Mouse (Mus musculus): ENCODE measurements at regions not wholly inside any gene's neighbourhood (a gene's known extent, or its start where the extent isn't known, plus 50 kb on each side); places are given as distances from the start of the nearest gene placed in this dataset.

DNA sequence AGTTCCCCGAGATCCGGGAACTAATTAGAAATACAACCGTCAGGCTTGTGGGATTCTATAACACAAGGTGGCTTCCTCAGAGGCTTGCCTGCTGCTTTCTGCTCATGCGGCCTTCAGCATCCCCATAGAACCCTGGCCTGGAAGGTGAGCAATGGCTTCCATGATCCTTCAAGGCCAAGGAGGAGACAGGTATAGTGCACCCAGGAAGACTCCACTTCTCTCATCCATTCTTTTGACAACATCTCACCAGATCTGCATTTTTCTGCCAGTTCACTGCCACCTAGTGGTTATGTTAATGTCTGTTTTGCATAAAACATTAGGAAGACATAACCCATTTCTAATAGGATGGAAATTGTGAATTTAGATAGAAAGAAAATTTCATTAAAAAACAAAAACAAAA, 107.2 kb upstream of the L3mbtl4 start:
- no peak for DNase-seq (ENCODE audit: extremely low read depth, low read depth, low spot score)
- Histone ChIP-seq H3K9ac (ENCODE audit: low read depth, low read length) (no peak overlapping the region), H3K27me3 (ENCODE audit: control insufficient read depth, insufficient read depth, low read length) (no peaks in the 10 kb centered on the region), H3K79me2 (ENCODE audit: control insufficient read depth, insufficient read depth, low read length) (no peaks in the 10 kb centered on the region), H3K27ac (replicated peaks; ENCODE audit: insufficient read depth, low read depth, low read length) (no peak overlapping the region), H3K36me3 (ENCODE audit: control insufficient read depth, insufficient read depth, low read length) (no peaks in the 10 kb centered on the region), H3K4me3 (ENCODE audit: insufficient read depth, low read depth, low read length) (no peak overlapping the region), H3K4me1 (ENCODE audit: control insufficient read depth, insufficient read depth, low read length) (no peaks in the 10 kb centered on the region)
- WGBS = 77% methylated on average over 4 of the region's 4 CpGs
- no peak for TF ChIP-seq POLR2A (IDR thresholded peaks at IDR 0.05; ENCODE audit: extremely low read depth, insufficient read depth, low read length)
- TF ChIP-seq CTCF (IDR thresholded peaks at IDR 0.05; ENCODE audit: low read depth, low read length) = 0 out of 2 replicates have a peak, but pooled peaks have one; percentile 5

GRCm38 (mm10) chr17:68172838-68173237, 100.8 kb upstream of the L3mbtl4 start:
- no peak overlapping the region for H3K9ac ChIP-seq (ENCODE audit: low read depth, low read length)
- no peak overlapping the region for H3K27ac ChIP-seq (replicated peaks; ENCODE audit: insufficient read depth, low read depth, low read length)
- no peaks in the 10 kb centered on the region for H3K36me3 ChIP-seq (ENCODE audit: control insufficient read depth, insufficient read depth, low read length)
- TF ChIP-seq CTCF (IDR thresholded peaks at IDR 0.05; ENCODE audit: low read depth, low read length) (no peak), POLR2A (IDR thresholded peaks at IDR 0.05; ENCODE audit: extremely low read depth, insufficient read depth, low read length) (no peak)
- H3K4me1 ChIP-seq (ENCODE audit: control insufficient read depth, insufficient read depth, low read length) = no peaks in the 10 kb centered on the region
- no peaks in the 10 kb centered on the region for H3K27me3 ChIP-seq (ENCODE audit: control insufficient read depth, insufficient read depth, low read length)
- WGBS = 78% methylated on average over 7 of the region's 7 CpGs
- H3K79me2 ChIP-seq (ENCODE audit: control insufficient read depth, insufficient read depth, low read length) = no peaks in the 10 kb centered on the region
- no peak for DNase-seq (ENCODE audit: extremely low read depth, low read depth, low spot score)
- no peak overlapping the region for H3K4me3 ChIP-seq (ENCODE audit: insufficient read depth, low read depth, low read length)

- Histone ChIP-seq H3K9ac (ENCODE audit: low read depth, low read length) (no peak overlapping the region), H3K27me3 (ENCODE audit: control insufficient read depth, insufficient read depth, low read length) (no peaks in the 10 kb centered on the region), H3K27ac (replicated peaks; ENCODE audit: insufficient read depth, low read depth, low read length) (no peak overlapping the region), H3K36me3 (ENCODE audit: control insufficient read depth, insufficient read depth, low read length) (no peaks in the 10 kb centered on the region), H3K4me3 (ENCODE audit: insufficient read depth, low read depth, low read length) (no peak overlapping the region), H3K79me2 (ENCODE audit: control insufficient read depth, insufficient read depth, low read length) (no peaks in the 10 kb centered on the region), H3K4me1 (ENCODE audit: control insufficient read depth, insufficient read depth, low read length) (no peaks in the 10 kb centered on the region)
- DNase-seq (ENCODE audit: extremely low read depth, low read depth, low spot score) = peak; percentile 44
- TF ChIP-seq POLR2A (IDR thresholded peaks at IDR 0.05; ENCODE audit: extremely low read depth, insufficient read depth, low read length) (no peak), CTCF (IDR thresholded peaks at IDR 0.05; ENCODE audit: low read depth, low read length) (peak; percentile 52)
- WGBS = 55% methylated on average over 9 of the region's 9 CpGs
Measured at GRCm38 (mm10) chr17:68176611-68177165, 96.9 kb upstream of the L3mbtl4 start.

DNA sequence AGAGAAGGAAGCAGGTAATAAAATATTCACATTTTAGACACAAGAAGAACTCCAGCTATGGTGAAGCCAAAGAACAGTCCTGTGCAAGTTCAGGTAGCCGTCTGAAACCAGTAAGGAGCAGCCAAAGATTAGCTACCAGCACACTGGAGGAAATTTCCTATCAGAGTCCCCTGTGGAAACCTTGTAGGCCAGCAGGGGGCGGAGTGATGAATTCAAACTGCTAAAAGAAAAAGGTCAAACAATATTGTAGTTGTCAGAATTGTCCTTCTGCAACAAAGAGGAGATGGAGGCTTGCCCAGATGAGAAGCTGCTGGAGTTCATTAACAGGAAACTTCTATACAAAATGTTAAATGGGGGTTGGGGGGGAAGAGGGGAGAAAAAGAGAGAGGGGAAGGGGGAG, 95.8 kb upstream of the L3mbtl4 start:
- no peaks in the 10 kb centered on the region for H3K27me3 ChIP-seq (ENCODE audit: control insufficient read depth, insufficient read depth, low read length)
- no peak overlapping the region for H3K27ac ChIP-seq (replicated peaks; ENCODE audit: insufficient read depth, low read depth, low read length)
- H3K36me3 ChIP-seq (ENCODE audit: control insufficient read depth, insufficient read depth, low read length) = no peaks in the 10 kb centered on the region
- WGBS = 18% methylated on average over 2 of the region's 2 CpGs
- no peak overlapping the region for H3K9ac ChIP-seq (ENCODE audit: low read depth, low read length)
- peak; percentile 28; the same call in 1 of the 2 replicates for TF ChIP-seq CTCF (IDR thresholded peaks at IDR 0.05; ENCODE audit: low read depth, low read length)
- no peak for TF ChIP-seq POLR2A (IDR thresholded peaks at IDR 0.05; ENCODE audit: extremely low read depth, insufficient read depth, low read length)
- H3K4me1 ChIP-seq (ENCODE audit: control insufficient read depth, insufficient read depth, low read length) = no peaks in the 10 kb centered on the region
- no peaks in the 10 kb centered on the region for H3K79me2 ChIP-seq (ENCODE audit: control insufficient read depth, insufficient read depth, low read length)
- H3K4me3 ChIP-seq (ENCODE audit: insufficient read depth, low read depth, low read length) = no peak overlapping the region
- DNase-seq (ENCODE audit: extremely low read depth, low read depth, low spot score) = peak; percentile 6

- no peak for TF ChIP-seq CTCF (IDR thresholded peaks at IDR 0.05; ENCODE audit: low read depth, low read length)
- no peak for TF ChIP-seq POLR2A (IDR thresholded peaks at IDR 0.05; ENCODE audit: extremely low read depth, insufficient read depth, low read length)
- H3K4me1 ChIP-seq (ENCODE audit: control insufficient read depth, insufficient read depth, low read length) = no peaks in the 10 kb centered on the region
- peak; percentile 8 for DNase-seq (ENCODE audit: extremely low read depth, low read depth, low spot score)
Measured at GRCm38 (mm10) chr17:68185385-68185784, 88.2 kb upstream of the L3mbtl4 start.

GRCm38 (mm10) chr17:68189888-68190287, 83.7 kb upstream of the L3mbtl4 start:
- Histone ChIP-seq H3K79me2 (ENCODE audit: control insufficient read depth, insufficient read depth, low read length) (no peaks in the 10 kb centered on the region), H3K4me3 (ENCODE audit: insufficient read depth, low read depth, low read length) (no peak overlapping the region), H3K36me3 (ENCODE audit: control insufficient read depth, insufficient read depth, low read length) (no peaks in the 10 kb centered on the region), H3K27me3 (ENCODE audit: control insufficient read depth, insufficient read depth, low read length) (no peaks in the 10 kb centered on the region), H3K27ac (replicated peaks; ENCODE audit: insufficient read depth, low read depth, low read length) (no peak overlapping the region), H3K4me1 (ENCODE audit: control insufficient read depth, insufficient read depth, low read length) (no peaks in the 10 kb centered on the region), H3K9ac (ENCODE audit: low read depth, low read length) (no peak overlapping the region)
- TF ChIP-seq POLR2A (IDR thresholded peaks at IDR 0.05; ENCODE audit: extremely low read depth, insufficient read depth, low read length) (no peak), CTCF (IDR thresholded peaks at IDR 0.05; ENCODE audit: low read depth, low read length) (no peak)
- DNase-seq (ENCODE audit: extremely low read depth, low read depth, low spot score) = no peak
- WGBS = 83% methylated on average over 4 of the region's 4 CpGs

More at GRCm38 (mm10) chr17:68185385-68185784, 88.2 kb upstream of the L3mbtl4 start:
- Histone ChIP-seq H3K79me2 (ENCODE audit: control insufficient read depth, insufficient read depth, low read length) (no peaks in the 10 kb centered on the region), H3K36me3 (ENCODE audit: control insufficient read depth, insufficient read depth, low read length) (no peaks in the 10 kb centered on the region), H3K27ac (replicated peaks; ENCODE audit: insufficient read depth, low read depth, low read length) (no peak overlapping the region), H3K27me3 (ENCODE audit: control insufficient read depth, insufficient read depth, low read length) (no peaks in the 10 kb centered on the region), H3K9ac (ENCODE audit: low read depth, low read length) (no peak overlapping the region), H3K4me3 (ENCODE audit: insufficient read depth, low read depth, low read length) (no peak overlapping the region)
- 54% methylated on average over 2 of the region's 2 CpGs for WGBS
